Mouse (Mus musculus): ENCODE data around the gene Astn1. TPM values are rescaled to one million over a fixed set of nuclear protein-coding genes. Genes with fewer than 3 reads are reported as not detected.
A peak's percentile ranks its signal among the peaks of the same experiment; 100 is the strongest.

The Astn1 gene
- polyA plus RNA-seq, 1 experiment from 2014 or later, result 42.3 TPM

GRCm38 (mm10) chr1:158400898-158401297, 38.8 kb downstream of the Astn1 start:
- peaks cover 13% of the 10 kb centered on the region for H3K4me1 ChIP-seq (replicated peaks; ENCODE audit: control insufficient read depth, insufficient read depth, low read length)
- no peak overlapping the region for H3K4me2 ChIP-seq (ENCODE audit: low read length)
- no peaks in the 10 kb centered on the region for H3K9me3 ChIP-seq (ENCODE audit: control insufficient read depth, low read length)
- peak; percentile 89 for ATAC-seq
- H3K27me3 ChIP-seq (replicated peaks; ENCODE audit: control insufficient read depth, insufficient read depth, low read length), result no peaks in the 10 kb centered on the region
- H3K4me3 ChIP-seq (replicated peaks; ENCODE audit: low read length), result no peak overlapping the region
- H3K36me3 ChIP-seq (ENCODE audit: control insufficient read depth, insufficient read depth), result no peaks in the 10 kb centered on the region
- no peak overlapping the region for H3K9ac ChIP-seq (replicated peaks; ENCODE audit: low read depth, low read length)
- no peak overlapping the region for H3K27ac ChIP-seq (ENCODE audit: low read length)
- 15% methylated on average over 2 of the region's 2 CpGs for WGBS

- Histone ChIP-seq H3K36me3 (ENCODE audit: control insufficient read depth, insufficient read depth) (no peaks in the 10 kb centered on the region), H3K4me3 (replicated peaks; ENCODE audit: low read length) (no peak overlapping the region), H3K9ac (replicated peaks; ENCODE audit: low read depth, low read length) (no peak overlapping the region), H3K4me2 (ENCODE audit: low read length) (no peak overlapping the region), H3K4me1 (replicated peaks; ENCODE audit: control insufficient read depth, insufficient read depth, low read length) (peaks cover 24% of the 10 kb centered on the region), H3K9me3 (ENCODE audit: control insufficient read depth, low read length) (no peaks in the 10 kb centered on the region), H3K27ac (ENCODE audit: low read length) (0 out of 2 replicates have a peak overlapping the region, but pooled peaks have one; percentile 42), H3K27me3 (replicated peaks; ENCODE audit: control insufficient read depth, insufficient read depth, low read length) (no peaks in the 10 kb centered on the region)
- peak; percentile 32; the same call in 1 of the 2 replicates for ATAC-seq
- 39% methylated on average over 10 of the region's 10 CpGs for WGBS
Observed at GRCm38 (mm10) chr1:158405899-158406769, 44.1 kb downstream of the Astn1 start.

- Histone ChIP-seq H3K36me3 (ENCODE audit: control insufficient read depth, insufficient read depth) (no peaks in the 10 kb centered on the region), H3K4me3 (replicated peaks; ENCODE audit: low read length) (no peak overlapping the region), H3K9me3 (ENCODE audit: control insufficient read depth, low read length) (no peaks in the 10 kb centered on the region), H3K4me2 (ENCODE audit: low read length) (no peak overlapping the region), H3K27ac (ENCODE audit: low read length) (no peak overlapping the region), H3K4me1 (replicated peaks; ENCODE audit: control insufficient read depth, insufficient read depth, low read length) (peaks cover 25% of the 10 kb centered on the region), H3K27me3 (replicated peaks; ENCODE audit: control insufficient read depth, insufficient read depth, low read length) (no peaks in the 10 kb centered on the region), H3K9ac (replicated peaks; ENCODE audit: low read depth, low read length) (no peak overlapping the region)
- ATAC-seq, result peak; percentile 72
- WGBS, result 44% methylated on average over 2 of the region's 2 CpGs
Observed at GRCm38 (mm10) chr1:158408124-158408523, 46.1 kb downstream of the Astn1 start.

GRCm38 (mm10) chr1:158411146-158411545, 49.1 kb downstream of the Astn1 start:
- H3K9ac ChIP-seq (replicated peaks; ENCODE audit: low read depth, low read length), result no peak overlapping the region
- H3K4me3 ChIP-seq (replicated peaks; ENCODE audit: low read length), result no peak overlapping the region
- H3K27me3 ChIP-seq (replicated peaks; ENCODE audit: control insufficient read depth, insufficient read depth, low read length), result no peaks in the 10 kb centered on the region
- H3K9me3 ChIP-seq (ENCODE audit: control insufficient read depth, low read length), result no peaks in the 10 kb centered on the region
- no peaks in the 10 kb centered on the region for H3K36me3 ChIP-seq (ENCODE audit: control insufficient read depth, insufficient read depth)
- H3K4me2 ChIP-seq (ENCODE audit: low read length), result no peak overlapping the region
- no peak overlapping the region for H3K27ac ChIP-seq (ENCODE audit: low read length)
- H3K4me1 ChIP-seq (replicated peaks; ENCODE audit: control insufficient read depth, insufficient read depth, low read length), result peaks cover 17% of the 10 kb centered on the region
- ATAC-seq, result no peak
- 71% methylated on average over 3 of the region's 3 CpGs for WGBS

- no peak for ATAC-seq
Observed at GRCm38 (mm10) chr1:158414198-158414597, 52.1 kb downstream of the Astn1 start.

GRCm38 (mm10) chr1:158421451-158421850, 59.4 kb downstream of the Astn1 start:
- Histone ChIP-seq H3K9ac (replicated peaks; ENCODE audit: low read depth, low read length) (no peak overlapping the region), H3K27ac (ENCODE audit: low read length) (no peak overlapping the region), H3K4me2 (ENCODE audit: low read length) (no peak overlapping the region), H3K9me3 (ENCODE audit: control insufficient read depth, low read length) (no peaks in the 10 kb centered on the region), H3K27me3 (replicated peaks; ENCODE audit: control insufficient read depth, insufficient read depth, low read length) (no peaks in the 10 kb centered on the region), H3K4me1 (replicated peaks; ENCODE audit: control insufficient read depth, insufficient read depth, low read length) (0 out of 2 replicates have a peak, but pooled peaks cover 2% of the 10 kb centered on the region), H3K36me3 (ENCODE audit: control insufficient read depth, insufficient read depth) (no peaks in the 10 kb centered on the region), H3K4me3 (replicated peaks; ENCODE audit: low read length) (no peak overlapping the region)
- WGBS, result 84% methylated on average over 8 of the region's 8 CpGs
- no peak for ATAC-seq

More at GRCm38 (mm10) chr1:158414198-158414597, 52.1 kb downstream of the Astn1 start:
- no peaks in the 10 kb centered on the region for H3K9me3 ChIP-seq (ENCODE audit: control insufficient read depth, low read length)
- no peaks in the 10 kb centered on the region for H3K36me3 ChIP-seq (ENCODE audit: control insufficient read depth, insufficient read depth)
- no peaks in the 10 kb centered on the region for H3K27me3 ChIP-seq (replicated peaks; ENCODE audit: control insufficient read depth, insufficient read depth, low read length)
- no peak overlapping the region for H3K9ac ChIP-seq (replicated peaks; ENCODE audit: low read depth, low read length)
- no peak overlapping the region for H3K27ac ChIP-seq (ENCODE audit: low read length)
- H3K4me1 ChIP-seq (replicated peaks; ENCODE audit: control insufficient read depth, insufficient read depth, low read length), result peaks cover 6% of the 10 kb centered on the region
- no peak overlapping the region for H3K4me2 ChIP-seq (ENCODE audit: low read length)
- 94% methylated on average over 2 of the region's 2 CpGs for WGBS
- no peak overlapping the region for H3K4me3 ChIP-seq (replicated peaks; ENCODE audit: low read length)

- H3K4me2 ChIP-seq (ENCODE audit: low read length), result no peak overlapping the region
- 0 out of 2 replicates have a peak, but pooled peaks cover 2% of the 10 kb centered on the region for H3K4me1 ChIP-seq (replicated peaks; ENCODE audit: control insufficient read depth, insufficient read depth, low read length)
- no peaks in the 10 kb centered on the region for H3K27me3 ChIP-seq (replicated peaks; ENCODE audit: control insufficient read depth, insufficient read depth, low read length)
- no peak for ATAC-seq
- no peak overlapping the region for H3K9ac ChIP-seq (replicated peaks; ENCODE audit: low read depth, low read length)
- H3K27ac ChIP-seq (ENCODE audit: low read length), result no peak overlapping the region
- no peaks in the 10 kb centered on the region for H3K36me3 ChIP-seq (ENCODE audit: control insufficient read depth, insufficient read depth)
- H3K9me3 ChIP-seq (ENCODE audit: control insufficient read depth, low read length), result no peaks in the 10 kb centered on the region
- 72% methylated on average over 1 of the region's 1 CpGs for WGBS
- no peak overlapping the region for H3K4me3 ChIP-seq (replicated peaks; ENCODE audit: low read length)
Observed at GRCm38 (mm10) chr1:158422739-158423138, 60.7 kb downstream of the Astn1 start.

GRCm38 (mm10) chr1:158446071-158446470, 84.0 kb downstream of the Astn1 start:
- H3K9me3 ChIP-seq (ENCODE audit: control insufficient read depth, low read length), result no peaks in the 10 kb centered on the region
- no peak overlapping the region for H3K4me2 ChIP-seq (ENCODE audit: low read length)
- no peaks in the 10 kb centered on the region; the same call in 1 of the 2 replicates for H3K4me1 ChIP-seq (replicated peaks; ENCODE audit: control insufficient read depth, insufficient read depth, low read length)
- 97% methylated on average over 1 of the region's 1 CpGs for WGBS
- H3K4me3 ChIP-seq (replicated peaks; ENCODE audit: low read length), result no peak overlapping the region
- no peak for ATAC-seq
- no peak overlapping the region for H3K27ac ChIP-seq (ENCODE audit: low read length)
- H3K9ac ChIP-seq (replicated peaks; ENCODE audit: low read depth, low read length), result no peak overlapping the region
- H3K36me3 ChIP-seq (ENCODE audit: control insufficient read depth, insufficient read depth), result no peaks in the 10 kb centered on the region
- H3K27me3 ChIP-seq (replicated peaks; ENCODE audit: control insufficient read depth, insufficient read depth, low read length), result no peaks in the 10 kb centered on the region

- ATAC-seq, result no peak
- no peaks in the 10 kb centered on the region for H3K9me3 ChIP-seq (ENCODE audit: control insufficient read depth, low read length)
- WGBS, result 32% methylated on average over 7 of the region's 7 CpGs
Observed at GRCm38 (mm10) chr1:158447956-158448355, 85.9 kb downstream of the Astn1 start.

More at GRCm38 (mm10) chr1:158447956-158448355, 85.9 kb downstream of the Astn1 start:
- Histone ChIP-seq H3K36me3 (ENCODE audit: control insufficient read depth, insufficient read depth) (no peaks in the 10 kb centered on the region), H3K27ac (ENCODE audit: low read length) (no peak overlapping the region), H3K4me2 (ENCODE audit: low read length) (no peak overlapping the region), H3K27me3 (replicated peaks; ENCODE audit: control insufficient read depth, insufficient read depth, low read length) (no peaks in the 10 kb centered on the region), H3K4me3 (replicated peaks; ENCODE audit: low read length) (no peak overlapping the region), H3K4me1 (replicated peaks; ENCODE audit: control insufficient read depth, insufficient read depth, low read length) (no peaks in the 10 kb centered on the region; the same call in 1 of the 2 replicates), H3K9ac (replicated peaks; ENCODE audit: low read depth, low read length) (no peak overlapping the region)

All from forebrain, embryonic 16.5 days (tissue).